Mouse (Mus musculus): Measurements from ENCODE around the gene Lars2. TPM values are rescaled to one million over a fixed set of nuclear protein-coding genes. Genes with fewer than 3 reads are reported as not detected.
"Not testable (repeated sequence)": the region's sequence is repeated elsewhere in the genome, so short reads cannot be mapped to it uniquely, and the experiment has no call there.

The Lars2 gene
- polyA plus RNA-seq, 1 experiment from 2014 or later, result 547 TPM

- H3K9ac ChIP-seq (ENCODE audit: low read length), result no peak overlapping the region
- no peaks in the 10 kb centered on the region for H3K4me1 ChIP-seq (ENCODE audit: control insufficient read depth, insufficient read depth, low read length)
- no peak overlapping the region for H3K27ac ChIP-seq (ENCODE audit: low read length)
- no peak overlapping the region for H3K4me2 ChIP-seq (ENCODE audit: low read depth, low read length)
- H3K36me3 ChIP-seq (ENCODE audit: control insufficient read depth, insufficient read depth), result peaks cover 9% of the 10 kb centered on the region; the same call in 1 of the 2 replicates
- H3K9me3 ChIP-seq (replicated peaks; ENCODE audit: control insufficient read depth, low read length), result no peaks in the 10 kb centered on the region
- ATAC-seq (replicated peaks; ENCODE audit: extremely low read depth, insufficient read depth, low FRiP score), result no peak
- no peak overlapping the region for H3K4me3 ChIP-seq (ENCODE audit: low read length)
- 91% methylated on average over 4 of the region's 4 CpGs for WGBS
- H3K27me3 ChIP-seq (ENCODE audit: control insufficient read depth, insufficient read depth, low read length), result no peaks in the 10 kb centered on the region
Measured at GRCm38 (mm10) chr9:123429863-123430262, 63.1 kb downstream of the Lars2 start.

GRCm38 (mm10) chr9:123430973-123431372 lies 64.2 kb downstream of the Lars2 start:
- H3K9ac ChIP-seq (ENCODE audit: low read length), result no peak overlapping the region
- H3K4me3 ChIP-seq (ENCODE audit: low read length), result no peak overlapping the region
- no peaks in the 10 kb centered on the region for H3K9me3 ChIP-seq (replicated peaks; ENCODE audit: control insufficient read depth, low read length)
- no peak overlapping the region for H3K4me2 ChIP-seq (ENCODE audit: low read depth, low read length)
- H3K36me3 ChIP-seq (ENCODE audit: control insufficient read depth, insufficient read depth), result peaks cover 11% of the 10 kb centered on the region; the same call in 1 of the 2 replicates
- H3K27ac ChIP-seq (ENCODE audit: low read length), result no peak overlapping the region
- no peaks in the 10 kb centered on the region for H3K4me1 ChIP-seq (ENCODE audit: control insufficient read depth, insufficient read depth, low read length)
- ATAC-seq (replicated peaks; ENCODE audit: extremely low read depth, insufficient read depth, low FRiP score), result no peak
- H3K27me3 ChIP-seq (ENCODE audit: control insufficient read depth, insufficient read depth, low read length), result no peaks in the 10 kb centered on the region

- no peak overlapping the region for H3K9ac ChIP-seq (ENCODE audit: low read length)
- no peak overlapping the region for H3K4me2 ChIP-seq (ENCODE audit: low read depth, low read length)
- H3K9me3 ChIP-seq (replicated peaks; ENCODE audit: control insufficient read depth, low read length), result no peaks in the 10 kb centered on the region
- no peaks in the 10 kb centered on the region for H3K4me1 ChIP-seq (ENCODE audit: control insufficient read depth, insufficient read depth, low read length)
- no peak overlapping the region for H3K27ac ChIP-seq (ENCODE audit: low read length)
- H3K27me3 ChIP-seq (ENCODE audit: control insufficient read depth, insufficient read depth, low read length), result no peaks in the 10 kb centered on the region
- 67% methylated on average over 2 of the region's 2 CpGs for WGBS
- H3K4me3 ChIP-seq (ENCODE audit: low read length), result no peak overlapping the region
- peaks cover 14% of the 10 kb centered on the region for H3K36me3 ChIP-seq (ENCODE audit: control insufficient read depth, insufficient read depth)
- no peak for ATAC-seq (replicated peaks; ENCODE audit: extremely low read depth, insufficient read depth, low FRiP score)
Measured at GRCm38 (mm10) chr9:123438223-123438622, 71.5 kb downstream of the Lars2 start.

GRCm38 (mm10) chr9:123440230-123441058 lies 73.7 kb downstream of the Lars2 start:
- Histone ChIP-seq H3K9me3 (replicated peaks; ENCODE audit: control insufficient read depth, low read length) (no peaks in the 10 kb centered on the region), H3K36me3 (ENCODE audit: control insufficient read depth, insufficient read depth) (peaks cover 13% of the 10 kb centered on the region), H3K4me3 (ENCODE audit: low read length) (no peak overlapping the region), H3K4me1 (ENCODE audit: control insufficient read depth, insufficient read depth, low read length) (no peaks in the 10 kb centered on the region), H3K4me2 (ENCODE audit: low read depth, low read length) (no peak overlapping the region), H3K9ac (ENCODE audit: low read length) (no peak overlapping the region), H3K27me3 (ENCODE audit: control insufficient read depth, insufficient read depth, low read length) (no peaks in the 10 kb centered on the region), H3K27ac (ENCODE audit: low read length) (no peak overlapping the region)
- WGBS, result 54% methylated on average over 5 of the region's 5 CpGs
- ATAC-seq (replicated peaks; ENCODE audit: extremely low read depth, insufficient read depth, low FRiP score), result no peak

- H3K27ac ChIP-seq (ENCODE audit: low read length); H3K27me3 ChIP-seq (ENCODE audit: control insufficient read depth, insufficient read depth, low read length); H3K36me3 ChIP-seq (ENCODE audit: control insufficient read depth, insufficient read depth); ATAC-seq (replicated peaks; ENCODE audit: extremely low read depth, insufficient read depth, low FRiP score); H3K9ac ChIP-seq (ENCODE audit: low read length); H3K4me1 ChIP-seq (ENCODE audit: control insufficient read depth, insufficient read depth, low read length); H3K4me3 ChIP-seq (ENCODE audit: low read length); H3K9me3 ChIP-seq (replicated peaks; ENCODE audit: control insufficient read depth, low read length); H3K4me2 ChIP-seq (ENCODE audit: low read depth, low read length): not testable (repeated sequence)
- 94% methylated on average over 2 of the region's 3 CpGs for WGBS
Measured at GRCm38 (mm10) chr9:123447101-123447500, 80.4 kb downstream of the Lars2 start.

- no peaks in the 10 kb centered on the region for H3K27me3 ChIP-seq (ENCODE audit: control insufficient read depth, insufficient read depth, low read length)
- no peak overlapping the region for H3K4me2 ChIP-seq (ENCODE audit: low read depth, low read length)
- H3K9me3 ChIP-seq (replicated peaks; ENCODE audit: control insufficient read depth, low read length), result no peaks in the 10 kb centered on the region
- H3K36me3 ChIP-seq (ENCODE audit: control insufficient read depth, insufficient read depth), result peaks cover 7% of the 10 kb centered on the region; the same call in 1 of the 2 replicates
- no peak overlapping the region for H3K9ac ChIP-seq (ENCODE audit: low read length)
- no peaks in the 10 kb centered on the region; the same call in 1 of the 2 replicates for H3K4me1 ChIP-seq (ENCODE audit: control insufficient read depth, insufficient read depth, low read length)
- no peak for ATAC-seq (replicated peaks; ENCODE audit: extremely low read depth, insufficient read depth, low FRiP score)
- H3K4me3 ChIP-seq (ENCODE audit: low read length), result no peak overlapping the region
- H3K27ac ChIP-seq (ENCODE audit: low read length), result no peak overlapping the region
Measured at GRCm38 (mm10) chr9:123448594-123448993, 81.9 kb downstream of the Lars2 start.

DNA sequence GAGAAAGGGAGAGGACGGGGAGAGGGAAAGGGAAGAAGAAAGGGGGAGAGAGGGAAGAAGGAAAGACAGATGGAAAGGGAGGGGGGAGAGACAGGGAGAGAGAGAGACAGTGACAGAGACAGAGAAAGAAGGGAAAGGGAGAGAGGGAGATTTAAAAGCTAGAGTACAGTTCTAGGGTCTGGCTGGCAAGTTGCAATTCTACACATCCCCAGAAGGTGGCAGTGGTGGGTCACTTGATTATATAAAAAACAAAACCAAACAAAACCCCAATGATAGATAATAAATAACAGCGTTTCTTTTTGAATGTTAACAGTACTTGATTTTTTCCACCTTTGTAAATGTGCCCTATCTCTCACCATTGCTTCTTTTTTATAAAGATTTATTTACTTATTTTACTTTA lies 83.4 kb downstream of the Lars2 start:
- H3K4me2 ChIP-seq (ENCODE audit: low read depth, low read length), result no peak overlapping the region
- no peaks in the 10 kb centered on the region; the same call in 1 of the 2 replicates for H3K4me1 ChIP-seq (ENCODE audit: control insufficient read depth, insufficient read depth, low read length)
- no peaks in the 10 kb centered on the region for H3K9me3 ChIP-seq (replicated peaks; ENCODE audit: control insufficient read depth, low read length)
- no peak for ATAC-seq (replicated peaks; ENCODE audit: extremely low read depth, insufficient read depth, low FRiP score)
- 33% methylated on average over 2 of the region's 2 CpGs for WGBS
- H3K4me3 ChIP-seq (ENCODE audit: low read length), result no peak overlapping the region
- no peak overlapping the region for H3K27ac ChIP-seq (ENCODE audit: low read length)
- H3K27me3 ChIP-seq (ENCODE audit: control insufficient read depth, insufficient read depth, low read length), result no peaks in the 10 kb centered on the region
- no peak overlapping the region for H3K9ac ChIP-seq (ENCODE audit: low read length)
- H3K36me3 ChIP-seq (ENCODE audit: control insufficient read depth, insufficient read depth), result 0 out of 2 replicates have a peak, but pooled peaks cover 4% of the 10 kb centered on the region

- Histone ChIP-seq H3K4me3 (ENCODE audit: low read length) (no peak overlapping the region), H3K27me3 (ENCODE audit: control insufficient read depth, insufficient read depth, low read length) (no peaks in the 10 kb centered on the region), H3K9me3 (replicated peaks; ENCODE audit: control insufficient read depth, low read length) (no peaks in the 10 kb centered on the region), H3K4me2 (ENCODE audit: low read depth, low read length) (no peak overlapping the region), H3K4me1 (ENCODE audit: control insufficient read depth, insufficient read depth, low read length) (peaks cover 8% of the 10 kb centered on the region), H3K36me3 (ENCODE audit: control insufficient read depth, insufficient read depth) (0 out of 2 replicates have a peak, but pooled peaks cover 4% of the 10 kb centered on the region), H3K27ac (ENCODE audit: low read length) (no peak overlapping the region), H3K9ac (ENCODE audit: low read length) (no peak overlapping the region)
- ATAC-seq (replicated peaks; ENCODE audit: extremely low read depth, insufficient read depth, low FRiP score), result no peak
- WGBS, result 58% methylated on average over 3 of the region's 3 CpGs
Measured at GRCm38 (mm10) chr9:123451772-123452171, 85.0 kb downstream of the Lars2 start.
